Mouse (Mus musculus) embryo, embryonic 10 days (tissue): ENCODE data around the gene Unc119b.
"Not testable (repeated sequence)": the region's sequence is repeated elsewhere in the genome, so short reads cannot be mapped to it uniquely, and the experiment has no call there.

Source experiments
- DNase-seq: peaks from one replicate; pipeline ENCODE4 v3.0.0-alpha.2; 2015; ENCODE audit warnings: low spot score

Gene Unc119b

GRCm38 (mm10) chr5:115158040-115158983 is 23.5 kb upstream of the Unc119b start, which contains the start of gene Mlec:
TSS of gene Mlec (minus strand) at chr5:115158179.
- DNase-seq = peak; percentile 99

- peak; percentile 54 for DNase-seq
These were observed 22.3 kb upstream of the Unc119b start for GRCm38 (mm10) chr5:115156933-115157589.

- no peak for DNase-seq
These were observed 21.6 kb upstream of the Unc119b start for GRCm38 (mm10) chr5:115156401-115156800.

GRCm38 (mm10) chr5:115155831-115156230 is 21.1 kb upstream of the Unc119b start:
- DNase-seq = no peak

GRCm38 (mm10) chr5:115155156-115155631 is 20.4 kb upstream of the Unc119b start:
- no peak for DNase-seq

- DNase-seq = no peak
These were observed 17.6 kb upstream of the Unc119b start for GRCm38 (mm10) chr5:115152132-115152956.

- no peak for DNase-seq
These were observed 16.7 kb upstream of the Unc119b start for GRCm38 (mm10) chr5:115151457-115151856.

GRCm38 (mm10) chr5:115150991-115151390 is 16.2 kb upstream of the Unc119b start:
- no peak for DNase-seq

- DNase-seq = no peak
These were observed 15.1 kb upstream of the Unc119b start for GRCm38 (mm10) chr5:115149675-115150459.

- not testable (repeated sequence) for DNase-seq
These were observed 14.1 kb upstream of the Unc119b start for GRCm38 (mm10) chr5:115148872-115149271.

GRCm38 (mm10) chr5:115148378-115148777 is 13.6 kb upstream of the Unc119b start:
- no peak for DNase-seq

- no peak for DNase-seq
These were observed 12.6 kb upstream of the Unc119b start for GRCm38 (mm10) chr5:115147388-115147787.

- DNase-seq = no peak
These were observed 12.0 kb upstream of the Unc119b start for GRCm38 (mm10) chr5:115146747-115147130.

- no peak for DNase-seq
These were observed 11.4 kb upstream of the Unc119b start for GRCm38 (mm10) chr5:115145976-115146746.

- DNase-seq = no peak
These were observed 10.6 kb upstream of the Unc119b start for GRCm38 (mm10) chr5:115145253-115145968.

- DNase-seq = no peak
These were observed 9.7 kb upstream of the Unc119b start for GRCm38 (mm10) chr5:115144471-115144870.

GRCm38 (mm10) chr5:115143552-115143951 is 8.8 kb upstream of the Unc119b start:
- no peak for DNase-seq

GRCm38 (mm10) chr5:115142166-115142697 is 7.5 kb upstream of the Unc119b start:
- no peak for DNase-seq

GRCm38 (mm10) chr5:115140726-115141125 is 6.0 kb upstream of the Unc119b start:
- no peak for DNase-seq
